Mouse (Mus musculus) bone marrow macrophage, adult 2 months (primary cell): ENCODE measurements at regions not wholly inside any gene's neighbourhood (a gene's known extent, or its start where the extent isn't known, plus 50 kb on each side); places are given as distances from the start of the nearest gene placed in this dataset.

Experiments used
- CTCF ChIP-seq: IDR thresholded peaks from 2 replicates; pipeline ENCODE4 v1.5.1; 2012; ENCODE audit warnings: low read depth, mild to moderate bottlenecking, low read length, moderate library complexity
- POLR2A ChIP-seq: IDR thresholded peaks from 2 replicates; pipeline ENCODE4 v1.6.1; 2012; ENCODE audit warnings: mild to moderate bottlenecking, low read depth, low read length, borderline replicate concordance

DNA sequence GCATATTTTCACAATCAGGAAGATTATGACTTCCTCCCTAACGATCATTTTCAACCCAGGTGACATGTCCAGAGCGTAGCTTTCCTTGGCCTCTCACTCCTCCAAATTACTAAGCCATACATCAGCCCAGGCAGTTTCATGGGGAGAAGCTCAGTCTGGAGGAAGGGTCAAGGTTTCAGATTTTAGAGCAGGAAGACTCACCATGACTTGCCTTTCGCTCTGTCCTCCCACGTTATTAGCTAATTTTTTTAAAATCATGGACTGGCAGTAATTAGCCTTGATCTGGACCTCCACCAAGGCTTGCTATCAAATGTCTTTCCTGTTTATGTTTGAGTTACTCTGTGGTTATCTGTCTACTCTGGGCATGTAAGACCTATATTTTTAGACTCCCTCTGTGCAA lies 102.9 kb upstream of the Robo2 start:
- TF ChIP-seq CTCF (no peak), POLR2A (no peak)
